Mouse (Mus musculus) A20 (cell line): ENCODE measurements around the gene Nacc1.

ENCODE experiments used
- DNase-seq: peaks from one replicate; pipeline ENCODE4 v3.0.0-alpha.2; 2011; ENCODE audit warnings: low read depth, low spot score

Gene Nacc1

DNA sequence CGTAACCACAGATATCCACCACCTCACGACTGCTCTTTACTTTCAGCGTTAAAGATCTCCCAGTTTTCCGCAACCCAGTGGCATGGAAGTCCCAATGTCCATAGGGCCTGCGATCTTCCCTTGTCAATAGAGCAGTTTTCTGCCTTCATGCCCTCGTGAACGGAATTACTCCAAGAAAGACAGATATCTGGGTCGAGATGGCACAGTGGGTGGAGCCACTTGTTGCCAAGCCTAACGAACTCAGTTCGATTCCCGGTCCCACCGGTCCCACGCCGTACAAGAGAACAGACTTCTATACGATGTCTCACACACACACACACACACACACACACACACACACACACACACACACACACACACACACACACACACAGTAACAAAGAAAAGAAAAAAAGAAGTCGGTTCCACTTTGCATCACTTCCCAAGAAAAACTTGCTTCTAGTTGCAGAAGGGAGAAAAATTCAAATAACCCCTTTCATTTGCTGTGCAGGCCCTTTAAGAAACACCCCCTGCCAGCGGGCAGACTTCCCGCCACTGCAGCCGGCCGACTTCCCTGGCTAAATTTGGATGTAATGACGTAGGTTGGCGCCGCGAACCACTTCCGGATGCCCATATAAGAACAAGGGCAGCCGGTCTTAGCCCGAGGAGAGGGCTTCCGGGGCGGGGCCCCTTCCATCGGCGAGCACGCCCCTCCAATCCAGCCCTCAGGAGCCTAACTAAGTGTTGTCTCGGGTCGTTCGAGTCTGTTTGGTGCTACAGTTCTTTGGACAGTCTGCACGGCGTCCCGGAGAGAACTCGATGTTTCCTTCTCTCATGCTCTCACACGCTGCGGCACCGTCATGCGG lies 24.0 kb downstream of the Nacc1 start:
- peak; percentile 99 for DNase-seq

DNA sequence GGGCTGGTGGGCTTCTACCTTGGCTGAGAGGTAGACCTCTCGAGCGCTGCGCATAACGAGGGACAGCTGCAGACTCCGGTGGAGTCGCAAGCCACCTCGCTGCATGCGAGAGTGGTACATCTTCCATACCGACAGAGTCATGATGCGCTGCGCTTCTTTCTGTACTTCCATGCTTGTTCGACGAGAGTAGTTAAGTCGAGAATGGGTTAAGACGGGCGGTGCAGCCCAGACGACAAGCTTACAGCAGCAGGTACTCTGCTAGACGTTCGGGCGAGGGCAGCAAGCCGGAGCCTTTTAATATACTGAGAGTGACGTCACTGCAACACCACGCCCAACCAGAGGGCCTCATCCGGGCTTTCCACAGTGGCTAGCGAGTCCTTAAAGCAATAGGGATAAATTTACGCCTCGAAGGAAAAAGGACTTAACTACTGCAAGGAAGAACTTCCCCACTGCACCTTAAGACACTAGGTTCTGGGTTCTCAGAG lies 25.0 kb downstream of the Nacc1 start, which contains the start of gene Ier2:
Gene Ier2 (minus strand): TSS at position 272 of the 485 bp plus-strand sequence.
- peak; percentile 98 for DNase-seq

DNA sequence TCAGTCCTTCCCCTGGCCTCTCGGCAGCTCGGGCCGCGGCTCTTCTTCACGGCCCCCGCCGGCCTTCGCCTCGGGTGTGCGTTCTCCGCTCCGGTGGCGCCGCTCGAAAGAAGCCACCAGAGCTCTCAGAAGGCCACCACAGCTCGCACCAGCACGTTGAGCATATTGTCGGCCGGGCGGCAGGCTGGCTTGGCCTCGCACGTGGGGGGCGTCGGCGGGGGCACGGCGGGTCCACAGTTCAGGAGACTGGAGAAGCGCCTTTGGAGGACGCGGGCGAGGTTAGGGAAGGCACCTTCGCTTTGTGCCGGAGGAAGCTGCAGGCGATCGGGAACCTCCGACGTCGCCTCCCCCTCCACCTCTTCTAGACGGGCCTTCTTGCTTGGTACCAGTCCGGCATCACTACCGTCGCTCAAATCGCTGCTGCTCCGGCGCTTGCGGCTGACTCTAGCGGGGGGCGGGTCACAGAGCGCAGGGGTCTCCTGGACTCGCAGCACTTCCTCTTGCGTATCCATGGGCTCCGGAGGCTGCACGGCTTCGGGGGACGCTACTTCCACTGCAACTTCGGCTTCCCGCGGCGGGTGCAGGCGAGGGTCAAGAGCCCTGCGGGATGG lies 25.6 kb downstream of the Nacc1 start:
- no peak for DNase-seq

DNA sequence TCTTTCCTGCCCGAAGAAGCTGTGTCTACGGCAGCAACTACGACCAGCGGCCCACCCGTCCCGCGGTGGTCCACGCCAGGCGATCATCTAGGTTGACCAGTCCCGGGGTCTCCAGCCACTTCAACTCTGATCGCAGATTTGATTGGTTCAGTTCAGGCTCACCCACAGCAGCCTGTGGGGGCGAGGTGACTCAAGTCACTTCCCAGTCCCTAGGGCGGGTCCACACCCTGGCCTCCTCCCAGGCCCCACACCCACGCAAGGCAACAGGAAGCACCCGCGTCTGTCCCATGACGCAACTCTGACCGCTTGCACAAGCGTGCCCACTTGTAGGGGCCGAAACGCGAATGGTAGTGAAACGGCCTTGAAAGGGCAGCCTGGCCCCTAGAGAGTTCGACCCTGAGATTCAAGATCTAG lies 26.2 kb downstream of the Nacc1 start:
- peak; percentile 60 for DNase-seq

- no peak for DNase-seq
Observed at GRCm38 (mm10) chr8:84660819-84661457, 26.7 kb downstream of the Nacc1 start.

GRCm38 (mm10) chr8:84659936-84660818 lies 27.5 kb downstream of the Nacc1 start:
- no peak for DNase-seq

GRCm38 (mm10) chr8:84658951-84659350 lies 28.7 kb downstream of the Nacc1 start:
- no peak for DNase-seq

GRCm38 (mm10) chr8:84657680-84658079 lies 30.0 kb downstream of the Nacc1 start:
- no peak for DNase-seq

GRCm38 (mm10) chr8:84657203-84657602 lies 30.5 kb downstream of the Nacc1 start:
- no peak for DNase-seq

DNA sequence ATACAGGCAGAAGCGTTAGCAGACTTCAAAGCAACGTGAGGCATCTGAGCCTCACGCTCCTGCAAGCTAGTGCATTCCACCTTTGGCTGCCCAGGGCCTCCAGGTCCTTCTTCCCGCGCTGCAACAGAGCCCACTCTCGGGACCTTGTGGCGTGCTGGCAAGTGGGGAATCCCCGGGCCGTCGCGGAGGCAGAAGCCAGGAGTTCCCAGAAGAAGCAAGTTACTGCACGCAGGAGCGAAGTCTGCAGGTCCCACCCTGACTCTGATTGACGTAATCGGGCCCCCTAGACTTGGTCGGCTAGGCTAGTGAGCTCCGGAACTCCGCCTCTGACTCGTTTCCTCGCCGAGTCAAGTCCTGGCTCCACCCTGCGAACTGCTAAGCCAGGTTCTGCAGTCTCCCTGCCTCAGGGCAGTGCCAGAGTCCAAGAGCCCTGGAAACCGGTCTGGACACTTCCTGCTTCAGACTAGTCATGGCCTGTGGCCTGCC lies 31.0 kb downstream of the Nacc1 start:
- no peak for DNase-seq

- no peak for DNase-seq
Observed at GRCm38 (mm10) chr8:84656191-84656525, 31.5 kb downstream of the Nacc1 start.

GRCm38 (mm10) chr8:84655336-84656190 lies 32.1 kb downstream of the Nacc1 start:
- DNase-seq: no peak

- peak; percentile 49 for DNase-seq
Observed at GRCm38 (mm10) chr8:84654597-84654996, 33.1 kb downstream of the Nacc1 start.

DNA sequence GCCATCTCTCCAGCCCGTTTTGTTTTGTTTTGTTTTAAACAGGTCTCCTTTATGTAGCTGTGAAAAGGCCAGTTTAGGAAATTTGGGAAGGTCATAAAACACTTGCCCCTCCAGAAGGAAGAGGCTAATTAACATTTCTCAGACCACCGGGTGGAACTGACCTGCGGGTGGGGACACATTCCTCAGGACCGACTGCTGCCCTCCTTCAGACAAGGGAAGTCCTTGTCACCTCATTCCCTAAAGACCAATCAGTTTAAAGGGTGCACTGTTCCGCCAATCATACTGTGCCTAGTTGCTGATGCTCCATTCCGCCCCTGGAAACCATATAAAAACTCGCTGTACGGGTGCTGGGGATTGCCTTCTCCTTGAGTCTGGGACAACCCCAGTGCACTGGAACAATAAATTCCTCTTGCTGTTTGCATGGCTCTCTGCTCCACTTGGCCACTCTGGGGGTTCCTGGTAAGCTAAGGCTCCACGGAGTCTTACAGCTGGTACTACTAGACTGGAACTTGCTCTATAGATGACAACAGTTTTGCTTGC lies 34.5 kb downstream of the Nacc1 start:
- DNase-seq: no peak

DNA sequence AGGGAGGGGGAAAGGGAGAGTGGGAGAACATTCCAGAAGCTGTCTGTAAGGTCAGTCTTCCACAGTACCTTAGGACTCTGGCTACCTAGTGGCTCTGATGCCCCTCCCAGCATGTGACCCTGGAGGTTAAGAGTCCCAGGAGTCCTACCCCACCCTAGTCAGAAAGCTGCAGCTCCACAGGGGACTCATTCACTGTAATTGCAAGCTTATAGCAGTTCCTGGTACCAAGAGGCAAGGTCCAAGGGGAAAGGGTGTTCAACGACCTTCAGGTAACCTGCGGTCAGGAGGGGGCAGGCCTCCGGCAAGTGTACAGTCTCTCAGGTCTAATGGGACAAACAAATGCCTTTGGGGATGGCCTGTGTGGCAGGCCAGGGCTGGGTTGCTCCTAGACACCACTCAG lies 37.4 kb downstream of the Nacc1 start:
- no peak for DNase-seq

- no peak for DNase-seq
Observed at GRCm38 (mm10) chr8:84647461-84647901, 40.2 kb downstream of the Nacc1 start.

DNA sequence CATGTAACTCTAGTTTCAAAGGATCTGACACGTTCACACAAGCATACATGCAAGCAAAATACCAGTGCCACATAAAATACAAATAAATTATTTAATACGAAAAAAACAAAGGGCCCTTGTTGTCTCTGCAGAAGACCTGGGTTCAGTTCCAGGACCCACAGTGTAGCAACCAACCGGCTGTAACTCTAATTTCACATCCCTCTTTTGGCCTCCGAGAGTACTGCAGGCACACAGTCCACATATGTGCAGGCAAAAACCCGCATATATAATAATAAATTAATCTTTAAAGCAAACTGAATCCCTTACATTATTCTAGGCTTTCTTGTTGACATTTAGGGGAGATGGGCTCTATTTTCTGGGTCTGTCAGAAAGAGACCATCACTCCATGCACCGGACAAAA lies 40.9 kb downstream of the Nacc1 start:
- DNase-seq: no peak

GRCm38 (mm10) chr8:84643019-84643418 lies 44.6 kb downstream of the Nacc1 start:
- DNase-seq: no peak

- peak; percentile 24 for DNase-seq
Observed at GRCm38 (mm10) chr8:84641578-84642361, 45.9 kb downstream of the Nacc1 start.
